Mouse (Mus musculus): Measurements from ENCODE around the gene Gm5795.
A peak's percentile ranks its signal among the peaks of the same experiment; 100 is the strongest.
"Not testable (repeated sequence)": the region's sequence is repeated elsewhere in the genome, so short reads cannot be mapped to it uniquely, and the experiment has no call there.

Gm5795 gene

GRCm38 (mm10) chr14:3187955-3188354 is at the start of gene Gm5795:
Gene Gm5795, plus strand, starts transcription at chr14:3188255.
- DNase-seq (ENCODE audit: low spot score), result not testable (repeated sequence)

GRCm38 (mm10) chr14:3208272-3209152 is 20.5 kb downstream of the Gm5795 start, which contains the start of gene D830030K20Rik:
Gene D830030K20Rik, plus strand, starts transcription at chr14:3208488.
- DNase-seq (ENCODE audit: low spot score), result peak; percentile 26

- DNase-seq (ENCODE audit: low spot score), result peak; percentile 31
These were observed 21.3 kb downstream of the Gm5795 start for GRCm38 (mm10) chr14:3209367-3209766.

Measured in testis, postnatal 10 days (tissue).